Mouse (Mus musculus): ENCODE results near the gene Gm21860. TPM values are rescaled to one million over a fixed set of nuclear protein-coding genes. Genes with fewer than 3 reads are reported as not detected.
"Not testable (repeated sequence)": the region's sequence is repeated elsewhere in the genome, so short reads cannot be mapped to it uniquely, and the experiment has no call there.

Gene Gm21860
- polyA plus RNA-seq, 1 experiment from 2014 or later: not detected

DNA sequence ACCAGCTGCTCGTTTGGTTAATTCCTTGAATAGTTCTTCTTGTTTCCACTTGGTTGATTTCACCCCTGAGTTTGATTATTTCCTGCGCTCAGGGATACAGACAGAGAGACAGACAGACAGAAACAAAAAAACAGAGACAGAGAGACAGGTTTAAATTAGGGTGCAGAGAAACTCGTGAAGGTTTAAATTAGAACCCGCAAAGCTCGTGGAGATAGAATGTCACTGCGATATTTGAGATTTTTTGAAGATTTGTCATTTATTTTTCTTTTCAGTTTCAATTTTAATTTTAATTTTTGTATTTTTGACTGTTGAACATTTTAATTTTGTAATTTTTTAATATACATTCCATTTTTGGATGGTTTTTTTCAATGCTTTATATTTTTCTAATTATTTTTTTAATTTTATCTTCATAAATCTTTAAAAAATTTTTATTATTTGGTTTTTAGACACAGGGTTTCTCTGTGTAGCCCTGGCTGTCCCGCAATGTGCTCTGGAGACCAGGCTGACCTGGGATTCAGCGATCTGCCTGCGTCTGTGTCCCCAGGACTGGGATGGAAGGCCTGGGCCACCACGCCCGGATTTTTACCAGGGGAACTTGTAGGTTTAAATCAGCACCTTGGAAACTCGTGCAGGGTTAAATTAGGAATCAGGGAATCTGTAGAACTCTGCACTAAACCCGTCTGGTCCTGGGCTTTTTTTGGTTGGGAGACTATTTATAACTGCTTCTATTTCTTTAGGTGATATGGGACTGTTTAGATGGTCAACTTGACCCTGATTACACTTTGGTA, 27.3 kb downstream of the Gm21860 start:
- not testable (repeated sequence) for H3K9me3 ChIP-seq; H3K4me1 ChIP-seq; H3K36me3 ChIP-seq; H3K27me3 ChIP-seq (ENCODE audit: insufficient read depth, poor library complexity, severe bottlenecking); H3K27ac ChIP-seq; DNase-seq (ENCODE audit: low spot score); H3K4me3 ChIP-seq
- WGBS: 73% methylated on average over 13 of the region's 13 CpGs

- 74% methylated on average over 17 of the region's 23 CpGs for WGBS
- not testable (repeated sequence) for H3K27me3 ChIP-seq (ENCODE audit: insufficient read depth, poor library complexity, severe bottlenecking); H3K4me3 ChIP-seq; H3K4me1 ChIP-seq; H3K27ac ChIP-seq; DNase-seq (ENCODE audit: low spot score); H3K36me3 ChIP-seq; H3K9me3 ChIP-seq
Measured at GRCm38 (mm10) chrY:90725701-90726451, 28.7 kb downstream of the Gm21860 start.

DNA sequence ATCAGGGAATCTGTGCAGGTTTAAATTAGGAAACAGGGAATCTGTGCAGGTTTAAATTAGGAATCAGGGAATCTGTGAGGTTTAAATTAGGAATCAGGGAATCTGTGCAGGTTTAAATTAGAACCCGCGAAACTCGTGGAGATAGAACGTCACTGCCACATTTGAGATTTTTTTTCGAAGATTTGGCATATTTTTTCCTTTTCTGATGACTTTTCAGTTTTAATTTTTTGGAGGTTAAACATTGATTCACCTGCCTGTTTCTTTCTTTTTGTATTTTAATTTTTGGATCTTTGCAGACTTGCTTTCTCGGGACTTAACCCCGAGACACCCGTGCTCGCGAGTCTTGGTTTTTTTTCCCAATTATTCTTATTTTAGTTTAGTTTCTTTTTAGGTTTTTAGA, 29.5 kb downstream of the Gm21860 start:
- H3K36me3 ChIP-seq: not testable (repeated sequence)
- 82% methylated on average over 10 of the region's 10 CpGs for WGBS

DNA sequence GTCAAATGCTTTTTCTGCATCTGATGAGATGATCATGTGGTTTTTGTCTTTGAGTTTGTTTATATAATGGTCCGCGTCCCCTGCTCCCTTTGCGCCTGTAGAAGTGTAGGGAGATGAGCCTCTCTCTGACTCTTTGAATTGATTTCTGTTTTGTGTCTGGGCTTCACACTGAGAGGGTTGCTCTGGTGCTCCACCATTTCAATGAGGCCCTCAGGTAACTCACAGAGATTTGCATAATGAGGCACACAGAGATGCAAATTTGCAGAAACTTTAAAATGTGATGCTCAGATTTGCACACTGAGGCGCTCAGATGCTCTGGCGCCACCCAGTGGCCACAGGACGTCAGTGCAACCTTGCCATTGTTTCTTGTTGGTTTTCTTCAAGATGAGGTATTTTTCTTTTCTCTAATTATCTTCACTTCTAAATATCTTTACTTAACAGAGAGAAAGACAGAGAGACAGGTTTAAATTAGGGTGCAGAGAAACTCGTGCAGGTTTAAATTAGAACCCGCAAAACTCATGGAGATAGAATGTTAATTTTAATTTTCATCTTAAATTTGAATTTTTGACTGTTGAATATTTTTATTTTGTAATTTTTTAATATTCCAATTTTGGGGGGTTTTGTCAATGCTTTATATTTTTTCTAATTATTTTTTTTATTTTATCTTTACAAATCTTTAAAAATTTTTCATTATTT, 30.5 kb downstream of the Gm21860 start:
- H3K4me1 ChIP-seq; H3K4me3 ChIP-seq; H3K27ac ChIP-seq; H3K36me3 ChIP-seq; H3K27me3 ChIP-seq (ENCODE audit: insufficient read depth, poor library complexity, severe bottlenecking); DNase-seq (ENCODE audit: low spot score); H3K9me3 ChIP-seq: not testable (repeated sequence)
- 64% methylated on average over 8 of the region's 8 CpGs for WGBS

More for the DNA sequence above, 29.5 kb downstream of the Gm21860 start:
- H3K4me3 ChIP-seq; H3K9me3 ChIP-seq; H3K27ac ChIP-seq; H3K4me1 ChIP-seq; DNase-seq (ENCODE audit: low spot score); H3K27me3 ChIP-seq (ENCODE audit: insufficient read depth, poor library complexity, severe bottlenecking): not testable (repeated sequence)

- H3K4me3 ChIP-seq; DNase-seq (ENCODE audit: low spot score); H3K9me3 ChIP-seq; H3K36me3 ChIP-seq; H3K27me3 ChIP-seq (ENCODE audit: insufficient read depth, poor library complexity, severe bottlenecking); H3K27ac ChIP-seq; H3K4me1 ChIP-seq: not testable (repeated sequence)
- WGBS: 69% methylated on average over 8 of the region's 9 CpGs
Measured at GRCm38 (mm10) chrY:90723336-90723987, 31.2 kb downstream of the Gm21860 start.

GRCm38 (mm10) chrY:90720505-90720904, 34.1 kb downstream of the Gm21860 start:
- DNase-seq (ENCODE audit: low spot score); H3K36me3 ChIP-seq: not testable (repeated sequence)
- WGBS: 49% methylated on average over 5 of the region's 5 CpGs

DNA sequence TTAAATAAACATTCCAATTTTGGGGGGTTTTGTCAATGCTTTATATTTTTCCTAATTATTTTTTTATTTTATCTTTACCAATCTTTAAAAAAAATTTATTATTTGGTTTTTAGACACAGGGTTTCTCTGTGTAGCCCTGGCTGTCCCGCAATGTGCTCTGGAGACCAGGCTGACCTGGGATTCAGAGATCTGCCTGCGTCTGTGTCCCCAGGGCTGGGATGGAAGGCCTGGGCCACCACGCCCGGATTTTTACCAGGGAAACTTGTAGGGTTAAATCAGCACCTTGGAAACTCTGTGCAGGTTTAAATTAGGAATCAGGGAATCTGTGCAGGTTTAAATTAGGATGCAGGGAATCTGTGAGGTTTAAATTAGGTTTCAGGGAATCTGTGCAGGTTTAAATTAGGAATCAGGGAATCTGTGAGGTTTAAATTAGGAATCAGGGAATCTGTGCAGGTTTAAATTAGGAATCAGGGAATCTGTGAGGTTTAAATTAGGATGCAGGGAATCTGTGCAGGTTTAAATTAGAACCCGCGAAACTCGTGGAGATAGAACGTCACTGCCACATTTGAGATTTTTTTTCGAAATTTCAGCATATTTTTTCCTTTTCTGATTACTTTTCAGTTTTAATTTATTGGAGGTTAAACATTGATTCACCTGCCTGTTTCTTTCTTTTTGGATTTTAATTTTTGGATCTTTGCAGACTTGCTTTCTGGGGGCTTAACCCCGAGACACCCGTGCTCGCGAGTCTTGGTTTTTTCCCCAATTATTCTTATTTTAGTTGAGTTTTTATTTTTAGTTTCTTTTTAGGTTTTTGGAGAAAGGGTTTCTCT, 35.0 kb downstream of the Gm21860 start:
- H3K4me1 ChIP-seq; DNase-seq (ENCODE audit: low spot score); H3K27me3 ChIP-seq (ENCODE audit: insufficient read depth, poor library complexity, severe bottlenecking); H3K4me3 ChIP-seq; H3K36me3 ChIP-seq; H3K27ac ChIP-seq; H3K9me3 ChIP-seq: not testable (repeated sequence)
- WGBS: 83% methylated on average over 13 of the region's 13 CpGs

More at GRCm38 (mm10) chrY:90720505-90720904, 34.1 kb downstream of the Gm21860 start:
- H3K4me1 ChIP-seq; H3K27ac ChIP-seq; H3K27me3 ChIP-seq (ENCODE audit: insufficient read depth, poor library complexity, severe bottlenecking); H3K4me3 ChIP-seq; H3K9me3 ChIP-seq: not testable (repeated sequence)

DNA sequence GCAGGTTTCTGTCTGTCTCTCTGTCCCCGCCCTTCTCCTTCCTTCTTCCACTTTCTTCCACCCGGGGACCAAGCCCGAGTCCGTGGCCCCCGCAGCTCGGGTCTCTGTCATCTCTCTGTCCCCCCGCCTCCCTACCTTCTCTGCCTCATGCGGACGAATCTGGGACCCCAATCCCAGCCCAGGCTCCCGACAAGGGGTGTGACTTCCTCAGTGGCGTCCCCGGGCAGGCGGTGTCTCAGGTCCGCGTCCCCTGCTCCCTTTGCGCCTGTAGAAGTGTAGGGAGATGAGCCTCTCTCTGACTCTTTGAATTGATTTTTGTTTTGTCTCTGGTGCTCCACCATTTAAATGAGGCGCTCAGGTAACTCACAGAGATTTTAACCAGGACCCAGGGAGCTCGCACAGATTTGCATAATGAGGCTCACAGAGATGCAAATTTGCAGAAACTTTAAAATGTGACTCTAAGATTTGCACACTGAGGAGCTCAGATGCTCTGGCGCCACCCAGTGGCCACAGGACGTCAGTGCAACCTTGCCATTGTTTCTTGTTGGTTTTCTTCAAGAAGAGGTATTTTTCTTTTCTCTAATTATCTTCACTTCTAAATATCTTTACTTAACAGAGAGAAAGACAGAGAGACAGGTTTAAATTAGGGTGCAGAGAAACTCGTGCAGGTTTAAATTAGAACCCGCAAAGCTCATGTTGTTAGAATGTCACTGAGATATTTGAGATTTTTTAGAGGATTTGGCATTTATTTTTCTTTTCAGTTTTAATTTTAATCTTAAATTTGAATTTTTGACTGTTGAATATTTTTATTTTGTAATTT, 35.8 kb downstream of the Gm21860 start:
- whole genome bisulfite sequencing: 71% methylated on average over 20 of the region's 22 CpGs

DNA sequence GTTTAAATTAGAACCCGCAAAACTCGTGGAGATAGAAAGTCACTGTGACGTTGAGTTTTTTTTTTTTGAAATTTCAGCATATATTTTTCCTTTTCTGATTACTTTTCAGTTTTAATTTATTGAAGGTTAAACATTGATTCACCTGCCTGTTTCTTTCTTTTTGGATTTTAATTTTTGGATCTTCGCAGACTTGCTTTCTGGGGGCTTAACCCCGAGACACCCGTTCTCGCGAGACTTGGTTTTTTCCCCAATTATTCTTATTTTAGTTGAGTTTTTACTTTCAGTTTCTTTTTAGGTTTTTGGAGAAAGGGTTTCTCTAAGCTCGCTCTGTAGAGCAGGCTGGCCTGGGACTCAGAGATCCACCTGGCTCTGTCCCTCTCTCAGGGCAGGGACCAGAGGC, 36.6 kb downstream of the Gm21860 start:
- not testable (repeated sequence) for H3K4me1 ChIP-seq; H3K27me3 ChIP-seq (ENCODE audit: insufficient read depth, poor library complexity, severe bottlenecking); H3K9me3 ChIP-seq; H3K27ac ChIP-seq; H3K4me3 ChIP-seq; DNase-seq (ENCODE audit: low spot score); H3K36me3 ChIP-seq
- WGBS: 80% methylated on average over 9 of the region's 9 CpGs

More for the DNA sequence above, 35.8 kb downstream of the Gm21860 start:
- not testable (repeated sequence) for H3K4me3 ChIP-seq; H3K9me3 ChIP-seq; H3K36me3 ChIP-seq; H3K27me3 ChIP-seq (ENCODE audit: insufficient read depth, poor library complexity, severe bottlenecking); H3K27ac ChIP-seq; H3K4me1 ChIP-seq
- DNase-seq (ENCODE audit: low spot score): peak; percentile 76

- H3K36me3 ChIP-seq; H3K9me3 ChIP-seq; H3K27me3 ChIP-seq (ENCODE audit: insufficient read depth, poor library complexity, severe bottlenecking); H3K4me1 ChIP-seq; DNase-seq (ENCODE audit: low spot score); H3K27ac ChIP-seq; H3K4me3 ChIP-seq: not testable (repeated sequence)
- WGBS: 71% methylated on average over 7 of the region's 7 CpGs
Measured at GRCm38 (mm10) chrY:90717496-90717895, 37.1 kb downstream of the Gm21860 start.

All from heart, embryonic 10.5 days (tissue).